In the genomic region with DNA sequence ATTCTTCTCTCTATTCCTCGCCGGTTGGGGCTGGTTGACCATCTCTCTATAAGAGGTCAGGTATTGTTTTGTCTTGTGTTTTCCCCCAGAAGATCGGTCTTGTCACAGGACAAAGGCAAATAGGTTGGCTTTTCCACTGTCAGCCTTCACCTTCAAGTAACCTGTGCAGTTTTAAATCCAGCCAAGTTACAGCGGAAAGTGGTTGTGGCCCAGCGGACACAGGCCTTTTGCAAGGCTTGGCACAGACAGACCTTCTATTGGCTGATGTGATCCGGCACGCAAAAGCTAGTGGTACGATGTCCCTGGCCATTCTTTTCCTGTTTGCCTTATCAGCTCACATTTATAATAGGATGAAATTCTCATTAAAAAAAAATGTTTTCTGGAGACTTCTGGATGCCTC, we compare ENCODE assay signal across 10 mouse cellular contexts. TPM values are rescaled to one million over a fixed set of nuclear protein-coding genes. Genes with fewer than 3 reads are reported as not detected.
DNase-seq lines count a peak whose midpoint lies in the region; ATAC-seq lines count a peak whose summit lies in the region.
"Had no signal": no experiment of that assay in that cellular context is flagged by ENCODE, and none has a peak within 500 bp of the region (broad histone marks: within the 10 kb centered on the region; RNA-seq: fewer than 3 reads in every experiment).

No protein-coding gene starts in this region.

- WGBS in heart, embryonic 11.5 days (ENCODE audit: insufficient replicate concordance): 60% methylated on average over 8 of the region's 8 CpGs
- WGBS in limb, embryonic 12.5 days: 73% methylated on average over 8 of the region's 8 CpGs
- 73% methylated on average over 8 of the region's 8 CpGs for WGBS in limb, embryonic 10.5 days
- WGBS in heart, embryonic 16.5 days: 59% methylated on average over 8 of the region's 8 CpGs
- 18% methylated on average over 7 of the region's 8 CpGs for WGBS in macrophage (ENCODE audit: missing documents)
- WGBS in midbrain, embryonic 14.5 days: 81% methylated on average over 8 of the region's 8 CpGs

- no peaks in the 10 kb centered on the region for H3K27me3 ChIP-seq in heart, embryonic 11.5 days (ENCODE audit: control insufficient read depth, insufficient read depth, low read length)
- H3K27me3 ChIP-seq in limb, embryonic 12.5 days: no peaks in the 10 kb centered on the region
- H3K27me3 ChIP-seq in limb, embryonic 10.5 days (ENCODE audit: low read depth, poor library complexity, severe bottlenecking): no peaks in the 10 kb centered on the region
- no peaks in the 10 kb centered on the region for H3K27me3 ChIP-seq in heart, embryonic 16.5 days (ENCODE audit: control insufficient read depth, insufficient read depth, low read length)
- no peaks in the 10 kb centered on the region for H3K27me3 ChIP-seq in midbrain, embryonic 14.5 days (ENCODE audit: control insufficient read depth, insufficient read depth, low read length)
- H3K27me3 ChIP-seq: forebrain, embryonic 15.5 days had no signal

- H3K4me2 ChIP-seq in heart, embryonic 11.5 days: peak overlapping the region; percentile 79
- H3K4me2 ChIP-seq in limb, embryonic 12.5 days: peak overlapping the region; percentile 67
- peak overlapping the region; percentile 63 for H3K4me2 ChIP-seq in heart, embryonic 16.5 days (ENCODE audit: low read depth, low read length)
- H3K4me2 ChIP-seq in midbrain, embryonic 14.5 days (ENCODE audit: low read length): no peak overlapping the region
- H3K4me2 ChIP-seq: forebrain, embryonic 15.5 days had no signal

- H3K79me2 ChIP-seq in macrophage (ENCODE audit: inconsistent target): peaks cover 84% of the 10 kb centered on the region

- H3K36me3 ChIP-seq in heart, embryonic 11.5 days (ENCODE audit: control insufficient read depth, insufficient read depth, low read length): no peaks in the 10 kb centered on the region
- H3K36me3 ChIP-seq in limb, embryonic 12.5 days: no peaks in the 10 kb centered on the region
- H3K36me3 ChIP-seq in limb, embryonic 10.5 days: no peaks in the 10 kb centered on the region
- H3K36me3 ChIP-seq in heart, embryonic 16.5 days (ENCODE audit: control insufficient read depth, insufficient read depth): no peaks in the 10 kb centered on the region
- H3K36me3 ChIP-seq in macrophage (ENCODE audit: inconsistent target): no peaks in the 10 kb centered on the region
- no peaks in the 10 kb centered on the region for H3K36me3 ChIP-seq in midbrain, embryonic 14.5 days (ENCODE audit: control insufficient read depth, insufficient read depth, low read length)
- H3K36me3 ChIP-seq: forebrain, embryonic 15.5 days had no signal

- intact Hi-C loops in heart, postnatal 25 days (cut with DNase I): loop anchor here (5.0 kb wide), 5 partner anchors 103 to 348 kb away; no protein-coding TSS in a partner anchor

- H3K4me1 ChIP-seq in heart, embryonic 11.5 days (ENCODE audit: control insufficient read depth, insufficient read depth, low read length): peaks cover 62% of the 10 kb centered on the region
- peaks cover 72% of the 10 kb centered on the region for H3K4me1 ChIP-seq in limb, embryonic 12.5 days (replicated peaks)
- H3K4me1 ChIP-seq in limb, embryonic 10.5 days: peaks cover 75% of the 10 kb centered on the region
- peaks cover 64% of the 10 kb centered on the region for H3K4me1 ChIP-seq in heart, embryonic 16.5 days (ENCODE audit: control insufficient read depth, insufficient read depth, low read length)
- peaks cover 31% of the 10 kb centered on the region for H3K4me1 ChIP-seq in midbrain, embryonic 14.5 days (ENCODE audit: control insufficient read depth, insufficient read depth, low read length)

- H3K4me3 ChIP-seq in heart, embryonic 11.5 days (ENCODE audit: low read depth, low read length): peak overlapping the region; percentile 76; the same call in 1 of the 2 replicates
- no peak overlapping the region for H3K4me3 ChIP-seq in limb, embryonic 12.5 days (replicated peaks)
- H3K4me3 ChIP-seq in limb, embryonic 10.5 days: no peak overlapping the region
- H3K4me3 ChIP-seq in heart, embryonic 16.5 days (ENCODE audit: low read length): no peak overlapping the region
- H3K4me3 ChIP-seq in macrophage (ENCODE audit: inconsistent target): no peak overlapping the region; the same call in 1 of the 2 replicates
- H3K4me3 ChIP-seq in midbrain, embryonic 14.5 days (replicated peaks; ENCODE audit: low read depth, low read length): no peak overlapping the region
- H3K4me3 ChIP-seq: forebrain, embryonic 15.5 days had no signal

- H3K9me3 ChIP-seq in heart, embryonic 11.5 days (replicated peaks; ENCODE audit: control insufficient read depth, low read length): no peaks in the 10 kb centered on the region
- H3K9me3 ChIP-seq in limb, embryonic 12.5 days: no peaks in the 10 kb centered on the region
- no peaks in the 10 kb centered on the region for H3K9me3 ChIP-seq in limb, embryonic 10.5 days (replicated peaks)
- H3K9me3 ChIP-seq in heart, embryonic 16.5 days (replicated peaks; ENCODE audit: control insufficient read depth, low read length): no peaks in the 10 kb centered on the region
- H3K9me3 ChIP-seq in midbrain, embryonic 14.5 days (ENCODE audit: control insufficient read depth, low read length): no peaks in the 10 kb centered on the region
- H3K9me3 ChIP-seq: forebrain, embryonic 15.5 days had no signal

- peak overlapping the region; percentile 25; the same call in 1 of the 2 replicates for H3K27ac ChIP-seq in heart, embryonic 11.5 days (ENCODE audit: low read depth, low read length)
- no peak overlapping the region for H3K27ac ChIP-seq in limb, embryonic 12.5 days
- no peak overlapping the region for H3K27ac ChIP-seq in limb, embryonic 10.5 days
- peak overlapping the region; percentile 11 for H3K27ac ChIP-seq in heart, embryonic 16.5 days (ENCODE audit: low read length)
- H3K27ac ChIP-seq in macrophage: peak overlapping the region; percentile 92; the same call in 1 of the 2 replicates
- no peak overlapping the region for H3K27ac ChIP-seq in midbrain, embryonic 14.5 days (replicated peaks; ENCODE audit: low read depth, low read length)
- H3K27ac ChIP-seq: forebrain, embryonic 15.5 days had no signal

- no peak for DNase-seq in heart, postnatal 25 days (ENCODE audit: low spot score)
- no peak for DNase-seq in limb, embryonic 10.5 days (ENCODE audit: low spot score)
- no peak for DNase-seq in midbrain, embryonic 14.5 days
- DNase-seq in spleen, postnatal 4 days (ENCODE audit: low spot score in 2 of 2): no peak
- DNase-seq: thymus, postnatal 36 days had no signal

- no peak for ATAC-seq in heart, embryonic 11.5 days (replicated peaks; ENCODE audit: insufficient number of reproducible peaks, low FRiP score, low TSS enrichment)
- no peak for ATAC-seq in limb, embryonic 12.5 days (ENCODE audit: insufficient number of reproducible peaks, insufficient read depth, low FRiP score, low TSS enrichment, low read depth)
- no peak for ATAC-seq in heart, embryonic 16.5 days (replicated peaks; ENCODE audit: extremely low read depth, insufficient read depth, low FRiP score)
- no peak for ATAC-seq in midbrain, embryonic 14.5 days (ENCODE audit: low FRiP score, low TSS enrichment)
- ATAC-seq: forebrain, embryonic 15.5 days had no signal

- H3K9ac ChIP-seq in heart, embryonic 11.5 days (ENCODE audit: low read depth, low read length): no peak overlapping the region
- no peak overlapping the region for H3K9ac ChIP-seq in limb, embryonic 12.5 days (replicated peaks)
- no peak overlapping the region for H3K9ac ChIP-seq in heart, embryonic 16.5 days (ENCODE audit: low read length)
- H3K9ac ChIP-seq in midbrain, embryonic 14.5 days (replicated peaks; ENCODE audit: low read length): no peak overlapping the region
- H3K9ac ChIP-seq: forebrain, embryonic 15.5 days had no signal

RNA-seq across cellular contexts. Expression of gene Etv6, which starts 3.9 kb away (rescaled TPM):
- 16.0 and 17.9 TPM in 2 replicates for polyA plus RNA-seq in heart, embryonic 11.5 days (2014; fragmentation: Nextera tagmentation; extraction: Ambion mirVana)
- total RNA-seq in heart, postnatal 25 days (2021): 10 to 100 TPM; 11.4 to 13.0 TPM
- 16.3 and 17.8 TPM in 2 replicates for polyA plus RNA-seq in limb, embryonic 12.5 days (2016; fragmentation: Nextera tagmentation; extraction: Ambion mirVana)
- polyA plus RNA-seq in limb, embryonic 10.5 days (2016; fragmentation: Nextera tagmentation; extraction: Ambion mirVana): 16.4 and 17.8 TPM in 2 replicates
- polyA plus RNA-seq in heart, embryonic 16.5 days (2015; fragmentation: Nextera tagmentation; extraction: Ambion mirVana): 10.5 and 12.3 TPM in 2 replicates
- total RNA-seq in macrophage (2018; cell fraction: chromatin; rRNA removed): 100 to 1,000 TPM in 3 of 26 experiments, 10 to 100 TPM in 23; 35.9 to 168 (median 52.6) TPM
- 10 to 100 TPM; 34.1 to 60.8 (median 42.1) TPM for total RNA-seq in macrophage (2018; cell fraction: cytosol; rRNA removed)
- 100 to 1,000 TPM in 2 of 26 experiments, 10 to 100 TPM in 24; 37.7 to 145 (median 56.4) TPM for total RNA-seq in macrophage (2018; cell fraction: nucleus; rRNA removed)
- polyA plus RNA-seq in macrophage (2018): 23.4 to 26.3 TPM (median 24.8 TPM) in 3 replicates
- 4.1 and 7.9 TPM in 2 replicates for polyA plus RNA-seq in midbrain, embryonic 14.5 days (2014; fragmentation: Nextera tagmentation; extraction: Ambion mirVana)

Comparison
In these comparisons a context has a peak if more than half of its experiments do, and no peak if none do; other contexts are left out.
1. H3K27ac ChIP-seq: peak in heart, embryonic 11.5 days (single experiment), heart, embryonic 16.5 days (single experiment) and macrophage (single experiment); none in limb, embryonic 12.5 days (single experiment), limb, embryonic 10.5 days (single experiment) and midbrain, embryonic 14.5 days (single experiment).